Mouse (Mus musculus) intestine, embryonic 16.5 days (tissue): ENCODE data around the gene Nfic. TPM values are rescaled to one million over a fixed set of nuclear protein-coding genes. Genes with fewer than 3 reads are reported as not detected.
"Not testable (repeated sequence)": the region's sequence is repeated elsewhere in the genome, so short reads cannot be mapped to it uniquely, and the experiment has no call there.

ENCODE experiments used
- ATAC-seq: fragments of 200-750 bp; cut with Nextera tagmentation; 2 replicates; pipeline ENCODE4 v1.8.0; 2017; ENCODE audit warnings: moderate TSS enrichment, moderate library complexity
- H3K27ac ChIP-seq: fragments of 300-500 bp; sonication (generic); 2 replicates; pipeline ENCODE4 v1.5.1; 2014; ENCODE audit warnings: mild to moderate bottlenecking, low read length
- H3K27me3 ChIP-seq: fragments of 300-500 bp; sonication (generic); replicated peaks from 2 replicates; pipeline ENCODE4 v1.6.1; 2014; ENCODE audit warnings: low read length, control low read depth, mixed read lengths; ENCODE audit not compliant: control insufficient read depth, insufficient read depth
- H3K36me3 ChIP-seq: fragments of 300-500 bp; sonication (generic); 2 replicates; pipeline ENCODE4 v1.6.1; 2014; ENCODE audit warnings: low read length, control low read depth; ENCODE audit not compliant: control insufficient read depth, insufficient read depth
- H3K4me1 ChIP-seq: fragments of 300-500 bp; sonication (generic); 2 replicates; pipeline ENCODE4 v1.6.1; 2014; ENCODE audit warnings: low read length, control low read depth, mixed read lengths; ENCODE audit not compliant: control insufficient read depth, insufficient read depth
- H3K4me2 ChIP-seq: fragments of 300-500 bp; sonication (generic); 2 replicates; pipeline ENCODE4 v1.6.1; 2014; ENCODE audit warnings: low read depth, low read length, control low read depth
- H3K4me3 ChIP-seq: fragments of 300-500 bp; sonication (generic); 2 replicates; pipeline ENCODE4 v1.5.1; 2014; ENCODE audit warnings: mild to moderate bottlenecking, low read length
- H3K9ac ChIP-seq: fragments of 300-500 bp; sonication (generic); 2 replicates; pipeline ENCODE4 v1.6.1; 2014; ENCODE audit warnings: low read depth, low read length
- H3K9me3 ChIP-seq: fragments of 300-500 bp; sonication (generic); 2 replicates; pipeline ENCODE4 v1.6.1; 2016; ENCODE audit warnings: low read length, control low read depth; ENCODE audit not compliant: control insufficient read depth
- WGBS: fragments of 180-500 bp; shearing (Covaris S2); extraction: QIAGEN DNeasy Blood & Tissue Kit; methylation state at CpG from one replicate; pipeline ENCODE4 v1.1.7; 2014; 5-methylcytosine and 5-hydroxymethylcytosine counted together
- polyA plus RNA-seq: library from polyadenylated mRNA; unstranded; fragments of >200 nt; fragmentation: Nextera tagmentation; extraction: Ambion mirVana; gene quantifications from 2 replicates; pipeline ENCODE4 v1.2.1, GENCODE M21; 2015

The Nfic gene
- polyA plus RNA-seq, 1 experiment from 2014 or later: 49.8 TPM

GRCm38 (mm10) chr10:81456983-81457563, 1.6 kb upstream of the Nfic start:
- H3K9me3 ChIP-seq: no peaks in the 10 kb centered on the region
- H3K4me1 ChIP-seq: 0 out of 2 replicates have a peak, but pooled peaks cover 2% of the 10 kb centered on the region
- no peaks in the 10 kb centered on the region for H3K36me3 ChIP-seq
- H3K4me3 ChIP-seq: no peak overlapping the region
- peaks cover 66% of the 10 kb centered on the region for H3K27me3 ChIP-seq
- no peak for ATAC-seq
- H3K4me2 ChIP-seq: no peak overlapping the region
- no peak overlapping the region for H3K27ac ChIP-seq
- WGBS: 39% methylated on average over 12 of the region's 12 CpGs
- no peak overlapping the region for H3K9ac ChIP-seq

- 0 out of 2 replicates have a peak, but pooled peaks cover 2% of the 10 kb centered on the region for H3K4me1 ChIP-seq
- no peak overlapping the region for H3K9ac ChIP-seq
- H3K9me3 ChIP-seq: no peaks in the 10 kb centered on the region
- ATAC-seq: no peak
- 75% methylated on average over 2 of the region's 2 CpGs for WGBS
- H3K27ac ChIP-seq: no peak overlapping the region
- H3K4me3 ChIP-seq: no peak overlapping the region
- no peak overlapping the region for H3K4me2 ChIP-seq
- H3K36me3 ChIP-seq: no peaks in the 10 kb centered on the region
- peaks cover 61% of the 10 kb centered on the region for H3K27me3 ChIP-seq
Measured at GRCm38 (mm10) chr10:81454106-81454505, 1.3 kb downstream of the Nfic start.

- no peak for ATAC-seq
- H3K27me3 ChIP-seq: peaks cover 63% of the 10 kb centered on the region
Measured at GRCm38 (mm10) chr10:81452947-81453288, 2.5 kb downstream of the Nfic start.

GRCm38 (mm10) chr10:81452237-81452946, 3.0 kb downstream of the Nfic start:
- 0 out of 2 replicates have a peak, but pooled peaks cover 2% of the 10 kb centered on the region for H3K4me1 ChIP-seq
- no peak overlapping the region for H3K4me2 ChIP-seq
- H3K36me3 ChIP-seq: no peaks in the 10 kb centered on the region
- no peak overlapping the region for H3K4me3 ChIP-seq
- H3K27me3 ChIP-seq: peaks cover 58% of the 10 kb centered on the region
- ATAC-seq: no peak
- no peak overlapping the region for H3K27ac ChIP-seq
- H3K9me3 ChIP-seq: no peaks in the 10 kb centered on the region
- H3K9ac ChIP-seq: 0 out of 2 replicates have a peak overlapping the region, but pooled peaks have one; percentile 37
- WGBS: 9% methylated on average over 36 of the region's 36 CpGs

More at GRCm38 (mm10) chr10:81452947-81453288, 2.5 kb downstream of the Nfic start:
- Histone ChIP-seq H3K36me3 (no peaks in the 10 kb centered on the region), H3K4me1 (0 out of 2 replicates have a peak, but pooled peaks cover 2% of the 10 kb centered on the region), H3K4me2 (no peak overlapping the region), H3K4me3 (no peak overlapping the region), H3K9ac (no peak overlapping the region), H3K27ac (no peak overlapping the region), H3K9me3 (no peaks in the 10 kb centered on the region)
- 3% methylated on average over 14 of the region's 14 CpGs for WGBS

GRCm38 (mm10) chr10:81451365-81451745, 4.1 kb downstream of the Nfic start:
- Histone ChIP-seq H3K27ac (no peak overlapping the region), H3K4me2 (no peak overlapping the region), H3K4me3 (no peak overlapping the region), H3K27me3 (peaks cover 49% of the 10 kb centered on the region), H3K4me1 (0 out of 2 replicates have a peak, but pooled peaks cover 2% of the 10 kb centered on the region), H3K36me3 (no peaks in the 10 kb centered on the region), H3K9me3 (no peaks in the 10 kb centered on the region), H3K9ac (no peak overlapping the region)
- WGBS: 58% methylated on average over 6 of the region's 6 CpGs
- ATAC-seq: no peak

GRCm38 (mm10) chr10:81450641-81451364, 4.6 kb downstream of the Nfic start:
- WGBS: 57% methylated on average over 9 of the region's 9 CpGs
- Histone ChIP-seq H3K4me3 (no peak overlapping the region), H3K9ac (no peak overlapping the region), H3K27ac (no peak overlapping the region), H3K27me3 (peaks cover 49% of the 10 kb centered on the region), H3K9me3 (no peaks in the 10 kb centered on the region), H3K4me1 (0 out of 2 replicates have a peak, but pooled peaks cover 2% of the 10 kb centered on the region), H3K4me2 (no peak overlapping the region), H3K36me3 (no peaks in the 10 kb centered on the region)
- 0 out of 2 replicates have a peak, but pooled peaks have one; percentile 14 for ATAC-seq

- WGBS: 1% methylated on average over 7 of the region's 7 CpGs
- Histone ChIP-seq H3K9me3 (no peaks in the 10 kb centered on the region), H3K27me3 (peaks cover 49% of the 10 kb centered on the region), H3K36me3 (no peaks in the 10 kb centered on the region), H3K4me3 (no peak overlapping the region), H3K4me2 (no peak overlapping the region), H3K4me1 (0 out of 2 replicates have a peak, but pooled peaks cover 2% of the 10 kb centered on the region), H3K9ac (no peak overlapping the region), H3K27ac (no peak overlapping the region)
- peak; percentile 85 for ATAC-seq
Measured at GRCm38 (mm10) chr10:81450140-81450539, 5.3 kb downstream of the Nfic start.

GRCm38 (mm10) chr10:81445516-81445915, 9.9 kb downstream of the Nfic start:
- H3K9me3 ChIP-seq, H3K9ac ChIP-seq: not testable (repeated sequence)

GRCm38 (mm10) chr10:81441019-81441418, 14.4 kb downstream of the Nfic start:
- H3K4me2 ChIP-seq: no peak overlapping the region
- no peak for ATAC-seq
- H3K27me3 ChIP-seq: no peaks in the 10 kb centered on the region
- H3K9ac ChIP-seq: no peak overlapping the region
- H3K4me3 ChIP-seq: no peak overlapping the region
- H3K9me3 ChIP-seq: no peaks in the 10 kb centered on the region
- H3K4me1 ChIP-seq: no peaks in the 10 kb centered on the region
- no peak overlapping the region for H3K27ac ChIP-seq
- H3K36me3 ChIP-seq: no peaks in the 10 kb centered on the region

More at GRCm38 (mm10) chr10:81445516-81445915, 9.9 kb downstream of the Nfic start:
- H3K4me3 ChIP-seq, H3K27me3 ChIP-seq, H3K36me3 ChIP-seq, H3K4me2 ChIP-seq, ATAC-seq, H3K27ac ChIP-seq, H3K4me1 ChIP-seq: not testable (repeated sequence)
- WGBS: 35% methylated on average over 2 of the region's 2 CpGs
